Mouse (Mus musculus) limb, embryonic 13.5 days (tissue): ENCODE measurements around the gene Gstt1. TPM values are rescaled to one million over a fixed set of nuclear protein-coding genes. Genes with fewer than 3 reads are reported as not detected.
A peak's percentile ranks its signal among the peaks of the same experiment; 100 is the strongest.

Source experiments
- ATAC-seq: fragments of 200-750 bp; cut with Nextera tagmentation; 2 replicates; pipeline ENCODE4 v1.8.0; 2017; ENCODE audit warnings: low read depth, moderate number of reproducible peaks, moderate TSS enrichment; ENCODE audit not compliant: low FRiP score
- H3K27ac ChIP-seq: fragments of 300-500 bp; sonication (generic); 2 replicates; pipeline ENCODE4 v1.5.1; 2015; ENCODE audit warnings: inconsistent platforms, mild to moderate bottlenecking, moderate library complexity
- H3K27me3 ChIP-seq: fragments of 300-500 bp; sonication (generic); 2 replicates; pipeline ENCODE4 v1.6.1; 2015; ENCODE audit warnings: mild to moderate bottlenecking, inconsistent platforms
- H3K36me3 ChIP-seq: fragments of 300-500 bp; sonication (generic); 2 replicates; pipeline ENCODE4 v1.6.1; 2015; ENCODE audit warnings: inconsistent platforms, mild to moderate bottlenecking, moderate library complexity
- H3K4me1 ChIP-seq: fragments of 300-500 bp; sonication (generic); 2 replicates; pipeline ENCODE4 v1.6.1; 2015; ENCODE audit warnings: inconsistent platforms
- H3K4me2 ChIP-seq: fragments of 300-500 bp; sonication (generic); replicated peaks from 2 replicates; pipeline ENCODE4 v1.6.1; 2015; ENCODE audit warnings: inconsistent platforms, mild to moderate bottlenecking, moderate library complexity
- H3K4me3 ChIP-seq: fragments of 300-500 bp; sonication (generic); 2 replicates; pipeline ENCODE4 v1.5.1; 2015; ENCODE audit warnings: moderate library complexity, mild to moderate bottlenecking, inconsistent platforms
- H3K9ac ChIP-seq: fragments of 300-500 bp; sonication (generic); 2 replicates; pipeline ENCODE4 v1.6.1; 2015; ENCODE audit warnings: mild to moderate bottlenecking, inconsistent platforms
- H3K9me3 ChIP-seq: fragments of 300-500 bp; sonication (generic); 2 replicates; pipeline ENCODE4 v1.6.1; 2016; ENCODE audit warnings: inconsistent platforms
- WGBS: fragments of 180-500 bp; shearing (Covaris S2); methylation state at CpG from one replicate; pipeline ENCODE4 v1.1.7; 2015; 5-methylcytosine and 5-hydroxymethylcytosine counted together
- polyA plus RNA-seq: library from polyadenylated mRNA; unstranded; fragments of >200 nt; fragmentation: Nextera tagmentation; extraction: Ambion mirVana; gene quantifications from 2 replicates; pipeline ENCODE4 v1.2.1, GENCODE M21; 2015

Gene Gstt1
- polyA plus RNA-seq, 1 experiment from 2014 or later = 16.3 TPM

GRCm38 (mm10) chr10:75832272-75832895 lies 34.0 kb upstream of the Gstt1 start:
- no peak overlapping the region for H3K4me3 ChIP-seq
- no peak overlapping the region for H3K27ac ChIP-seq
- H3K36me3 ChIP-seq = no peaks in the 10 kb centered on the region
- peaks cover 31% of the 10 kb centered on the region for H3K4me1 ChIP-seq
- WGBS = 67% methylated on average over 13 of the region's 13 CpGs
- H3K4me2 ChIP-seq = no peak overlapping the region
- peaks cover 20% of the 10 kb centered on the region for H3K27me3 ChIP-seq
- no peaks in the 10 kb centered on the region for H3K9me3 ChIP-seq
- no peak for ATAC-seq
- H3K9ac ChIP-seq = no peak overlapping the region

DNA sequence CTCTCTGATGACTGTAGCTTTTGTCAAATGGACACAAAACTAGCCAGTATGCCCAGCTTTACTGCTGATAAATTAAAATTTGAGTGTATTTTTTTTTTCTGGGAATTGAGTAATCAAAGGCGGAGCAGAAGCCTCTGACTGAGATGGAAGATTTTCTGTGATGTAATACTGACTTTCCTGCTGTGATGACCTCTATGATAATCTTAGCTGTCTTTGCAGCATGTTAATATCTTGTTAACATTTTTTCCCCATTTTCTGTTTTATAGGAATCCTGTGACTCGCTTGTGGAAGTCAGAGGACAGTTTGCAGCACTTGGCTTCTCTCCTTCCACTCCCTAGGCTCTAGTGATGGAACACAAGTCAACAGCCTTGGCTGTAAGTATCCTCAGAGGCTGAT lies 31.9 kb upstream of the Gstt1 start:
- Histone ChIP-seq H3K4me1 (peaks cover 19% of the 10 kb centered on the region; the same call in 1 of the 2 replicates), H3K9ac (no peak overlapping the region), H3K27ac (no peak overlapping the region), H3K27me3 (peaks cover 20% of the 10 kb centered on the region), H3K9me3 (no peaks in the 10 kb centered on the region), H3K4me3 (no peak overlapping the region), H3K4me2 (no peak overlapping the region), H3K36me3 (no peaks in the 10 kb centered on the region)
- no peak for ATAC-seq
- 74% methylated on average over 2 of the region's 2 CpGs for WGBS

DNA sequence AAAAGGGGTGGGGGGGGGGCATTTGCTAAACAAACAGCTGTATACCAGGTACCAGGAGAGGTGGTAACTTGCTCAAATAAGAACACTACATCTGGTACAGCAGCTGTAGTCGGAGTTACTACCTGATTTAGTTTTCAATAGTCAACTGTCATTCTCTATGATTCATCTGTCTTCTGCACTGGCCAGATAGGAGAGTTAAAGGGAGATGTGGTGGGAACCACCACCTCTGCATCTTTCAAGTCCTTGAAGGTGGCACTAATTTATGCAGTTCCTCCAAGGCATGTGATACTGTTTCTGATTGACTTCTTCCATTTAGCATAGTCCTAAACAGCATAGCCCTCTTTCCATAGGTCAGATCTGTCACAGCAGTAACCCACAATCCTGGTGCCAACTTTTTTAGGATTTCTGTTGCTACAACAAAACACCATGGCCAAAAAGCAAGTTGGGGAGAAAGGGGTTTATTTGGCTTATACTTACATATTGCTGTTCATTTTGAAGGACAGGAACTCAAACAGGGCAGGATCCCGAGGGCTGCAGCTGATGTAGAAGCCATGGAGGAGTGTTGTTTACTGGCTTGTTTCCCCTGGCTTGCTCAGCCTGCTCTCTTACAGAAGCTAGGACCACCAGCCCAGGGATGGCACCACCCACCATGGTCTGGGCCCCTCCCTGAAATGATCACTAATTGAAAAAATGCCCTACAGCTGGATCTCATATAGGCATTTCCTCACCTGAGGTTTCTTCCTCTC lies 31.3 kb upstream of the Gstt1 start:
- no peak overlapping the region for H3K27ac ChIP-seq
- peaks cover 15% of the 10 kb centered on the region; the same call in 1 of the 2 replicates for H3K4me1 ChIP-seq
- H3K9me3 ChIP-seq = no peaks in the 10 kb centered on the region
- peaks cover 20% of the 10 kb centered on the region for H3K27me3 ChIP-seq
- no peak for ATAC-seq
- no peaks in the 10 kb centered on the region for H3K36me3 ChIP-seq
- H3K4me2 ChIP-seq = no peak overlapping the region
- 76% methylated on average over 2 of the region's 2 CpGs for WGBS
- no peak overlapping the region for H3K4me3 ChIP-seq
- no peak overlapping the region for H3K9ac ChIP-seq

- no peak overlapping the region for H3K4me3 ChIP-seq
- H3K36me3 ChIP-seq = no peaks in the 10 kb centered on the region
- peaks cover 10% of the 10 kb centered on the region; the same call in 1 of the 2 replicates for H3K4me1 ChIP-seq
- no peak for ATAC-seq
- H3K27me3 ChIP-seq = peaks cover 13% of the 10 kb centered on the region; the same call in 1 of the 2 replicates
- no peak overlapping the region for H3K4me2 ChIP-seq
- no peak overlapping the region for H3K9ac ChIP-seq
- no peak overlapping the region for H3K27ac ChIP-seq
- H3K9me3 ChIP-seq = no peaks in the 10 kb centered on the region
Observed at GRCm38 (mm10) chr10:75828500-75828931, 30.1 kb upstream of the Gstt1 start.

DNA sequence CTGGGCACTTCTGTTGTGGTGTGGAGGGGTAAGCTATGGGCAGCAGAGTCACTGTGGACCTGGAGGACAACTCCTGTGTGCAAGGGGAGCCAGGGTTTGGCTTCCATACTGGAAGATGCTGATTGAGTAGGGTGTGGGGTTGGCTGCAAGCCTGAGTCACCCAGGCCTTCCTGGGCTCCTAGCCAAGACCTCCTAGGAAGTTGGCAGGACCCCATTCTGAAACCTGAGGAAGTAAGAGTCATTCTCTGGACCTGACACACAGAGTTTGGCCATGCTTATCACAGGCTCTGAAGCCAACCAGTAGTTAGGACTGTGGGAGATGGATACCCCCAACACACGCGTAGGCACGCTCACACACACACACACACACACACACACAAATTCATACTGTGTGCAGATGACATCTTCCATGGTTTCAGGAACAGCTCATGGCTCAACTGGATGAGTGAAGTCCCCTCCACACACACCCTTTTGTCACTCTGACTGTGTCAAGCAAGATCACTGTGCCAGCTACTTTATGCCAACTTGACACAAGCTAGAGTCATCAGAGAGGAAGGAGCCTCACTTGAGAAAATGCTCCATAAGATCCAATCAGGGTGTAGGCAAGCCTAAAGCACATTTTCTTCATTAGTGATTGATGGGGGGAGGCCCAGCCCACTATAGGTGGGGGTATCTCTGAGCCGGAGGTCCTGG lies 29.4 kb upstream of the Gstt1 start:
- 86% methylated on average over 4 of the region's 4 CpGs for WGBS
- no peak for ATAC-seq
- Histone ChIP-seq H3K9ac (no peak overlapping the region), H3K9me3 (no peaks in the 10 kb centered on the region), H3K4me2 (no peak overlapping the region), H3K4me3 (no peak overlapping the region), H3K27ac (no peak overlapping the region), H3K4me1 (peaks cover 6% of the 10 kb centered on the region; the same call in 1 of the 2 replicates), H3K27me3 (peaks cover 6% of the 10 kb centered on the region; the same call in 1 of the 2 replicates), H3K36me3 (no peaks in the 10 kb centered on the region)

- H3K9me3 ChIP-seq = no peaks in the 10 kb centered on the region
- no peak for ATAC-seq
- H3K9ac ChIP-seq = no peak overlapping the region
- WGBS = 77% methylated on average over 4 of the region's 4 CpGs
- peaks cover 6% of the 10 kb centered on the region; the same call in 1 of the 2 replicates for H3K4me1 ChIP-seq
- no peak overlapping the region for H3K4me3 ChIP-seq
- H3K36me3 ChIP-seq = no peaks in the 10 kb centered on the region
- H3K27ac ChIP-seq = no peak overlapping the region
- no peak overlapping the region for H3K4me2 ChIP-seq
- H3K27me3 ChIP-seq = no peaks in the 10 kb centered on the region
Observed at GRCm38 (mm10) chr10:75824530-75824929, 26.1 kb upstream of the Gstt1 start.

DNA sequence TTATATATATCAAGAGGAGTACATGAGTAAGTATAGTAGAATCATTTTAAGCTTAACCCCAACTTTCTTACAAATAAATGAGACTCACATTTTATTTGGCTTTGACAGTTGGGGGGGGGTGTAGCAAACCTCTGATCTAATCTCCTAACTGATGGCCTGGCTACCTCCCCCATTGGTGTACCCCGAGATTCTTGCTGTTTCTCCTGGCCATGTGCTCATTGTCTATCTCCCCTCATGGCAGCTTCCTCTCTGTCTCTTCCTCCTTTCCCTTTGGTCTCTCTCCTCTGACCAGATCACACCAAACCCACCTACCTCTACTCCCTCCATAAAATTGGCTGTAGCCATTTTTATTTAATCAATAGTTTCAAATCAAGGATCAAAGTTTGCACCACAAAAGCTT lies 25.4 kb upstream of the Gstt1 start:
- H3K27me3 ChIP-seq = no peaks in the 10 kb centered on the region
- H3K27ac ChIP-seq = no peak overlapping the region
- 96% methylated on average over 1 of the region's 1 CpGs for WGBS
- H3K9me3 ChIP-seq = no peaks in the 10 kb centered on the region
- no peak overlapping the region for H3K9ac ChIP-seq
- peaks cover 6% of the 10 kb centered on the region; the same call in 1 of the 2 replicates for H3K4me1 ChIP-seq
- H3K36me3 ChIP-seq = no peaks in the 10 kb centered on the region
- H3K4me2 ChIP-seq = no peak overlapping the region
- no peak for ATAC-seq
- H3K4me3 ChIP-seq = no peak overlapping the region

- Histone ChIP-seq H3K36me3 (no peaks in the 10 kb centered on the region), H3K4me1 (peaks cover 3% of the 10 kb centered on the region; the same call in 1 of the 2 replicates), H3K9me3 (no peaks in the 10 kb centered on the region), H3K4me3 (no peak within 1 kb of the TSS), H3K27me3 (no peaks in the 10 kb centered on the region), H3K9ac (no peak within 1 kb of the TSS), H3K4me2 (no peak within 1 kb of the TSS), H3K27ac (no peak within 1 kb of the TSS)
- WGBS = 92% methylated on average over 2 of the region's 2 CpGs
- ATAC-seq = no peak
Observed at GRCm38 (mm10) chr10:75822443-75822842, 24.1 kb upstream of the Gstt1 start, which contains the start of gene Gstt4. TSS of gene Gstt4 (minus strand) at chr10:75822543.

- Histone ChIP-seq H3K36me3 (no peaks in the 10 kb centered on the region), H3K4me2 (no peak overlapping the region), H3K27ac (no peak overlapping the region), H3K4me1 (no peaks in the 10 kb centered on the region), H3K9me3 (no peaks in the 10 kb centered on the region), H3K27me3 (no peaks in the 10 kb centered on the region), H3K9ac (no peak overlapping the region), H3K4me3 (no peak overlapping the region)
- WGBS = 82% methylated on average over 5 of the region's 5 CpGs
- ATAC-seq = no peak
Observed at GRCm38 (mm10) chr10:75819882-75820281, 21.5 kb upstream of the Gstt1 start.

DNA sequence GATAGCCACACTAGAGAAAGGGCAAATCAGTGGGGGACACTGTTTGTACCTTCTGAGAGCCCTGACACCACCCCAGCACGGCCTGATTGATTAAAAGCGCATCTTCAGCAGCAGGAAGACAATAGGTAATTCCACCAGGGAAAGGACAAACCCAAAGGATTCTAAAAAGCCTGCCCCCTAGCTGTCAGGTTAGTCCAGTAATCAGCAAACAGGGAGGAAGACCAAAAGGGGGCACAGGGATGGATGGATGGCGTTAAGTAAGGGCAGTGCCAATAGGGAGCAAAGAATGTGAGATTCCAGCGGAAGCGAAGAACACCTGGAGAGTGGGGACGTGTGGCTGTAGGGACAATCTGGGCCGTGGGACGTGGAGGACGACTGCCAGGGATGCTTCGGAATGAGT lies 20.3 kb upstream of the Gstt1 start:
- H3K36me3 ChIP-seq = no peaks in the 10 kb centered on the region
- H3K4me3 ChIP-seq = no peak overlapping the region
- no peak for ATAC-seq
- 63% methylated on average over 10 of the region's 10 CpGs for WGBS
- no peak overlapping the region for H3K4me2 ChIP-seq
- no peaks in the 10 kb centered on the region for H3K27me3 ChIP-seq
- H3K9ac ChIP-seq = no peak overlapping the region
- no peak overlapping the region for H3K27ac ChIP-seq
- no peaks in the 10 kb centered on the region for H3K9me3 ChIP-seq
- H3K4me1 ChIP-seq = no peaks in the 10 kb centered on the region

GRCm38 (mm10) chr10:75804217-75804616 lies 5.8 kb upstream of the Gstt1 start:
- no peak for ATAC-seq
- Histone ChIP-seq H3K9me3 (no peaks in the 10 kb centered on the region), H3K27me3 (no peaks in the 10 kb centered on the region), H3K4me1 (no peaks in the 10 kb centered on the region), H3K36me3 (no peaks in the 10 kb centered on the region), H3K4me3 (no peak overlapping the region), H3K4me2 (no peak overlapping the region), H3K9ac (no peak overlapping the region), H3K27ac (no peak overlapping the region)
- WGBS = 59% methylated on average over 2 of the region's 2 CpGs

GRCm38 (mm10) chr10:75797619-75798175 lies 687 bp downstream of the Gstt1 start:
- H3K4me3 ChIP-seq = peak overlapping the region; percentile 52
- H3K9me3 ChIP-seq = no peaks in the 10 kb centered on the region
- peaks cover 33% of the 10 kb centered on the region for H3K4me1 ChIP-seq
- H3K9ac ChIP-seq = peak overlapping the region; percentile 64
- peaks cover 11% of the 10 kb centered on the region for H3K27me3 ChIP-seq
- no peaks in the 10 kb centered on the region for H3K36me3 ChIP-seq
- no peak; the same call in 1 of the 2 replicates for ATAC-seq
- WGBS = 2% methylated on average over 12 of the region's 12 CpGs
- peak overlapping the region; percentile 81 for H3K4me2 ChIP-seq
- H3K27ac ChIP-seq = no peak overlapping the region
